Mouse (Mus musculus): ENCODE measurements around the gene Ndufb3.

DNA sequence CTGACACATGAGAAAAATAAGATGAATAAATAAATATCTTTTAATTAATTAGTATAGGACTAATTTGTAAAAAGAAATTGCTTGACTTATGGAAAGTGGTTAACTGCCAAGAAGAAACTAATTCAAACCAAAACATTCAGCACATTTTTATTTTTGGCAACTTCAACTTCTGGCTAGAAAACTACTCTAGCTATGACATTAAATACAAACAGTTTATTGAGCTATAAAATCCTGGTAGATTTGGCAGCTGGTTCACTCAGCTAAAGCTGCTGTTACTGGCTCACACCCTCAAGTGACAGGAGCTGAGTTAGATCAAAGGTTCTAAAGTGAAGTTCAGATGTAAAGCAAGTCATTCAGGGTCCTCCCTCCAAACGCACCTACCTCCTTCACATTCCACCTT is 3.6 kb upstream of the Ndufb3 start:
- TF ChIP-seq POLR2A (IDR thresholded peaks at IDR 0.05; ENCODE audit: borderline replicate concordance, control insufficient read depth, low read depth, low read length) = no peak
- TF ChIP-seq CTCF (IDR thresholded peaks at IDR 0.05; ENCODE audit: control insufficient read depth, insufficient read depth, low read length) = no peak

Measured in bone marrow, adult 2 months (tissue).